In genomic region chr2:144191707-144192106, GRCm38 (mm10) we compare ENCODE assay signal across 23 mouse cellular contexts.
DNase-seq lines count a peak whose midpoint lies in the region; ATAC-seq and TF ChIP-seq lines count a peak whose summit lies in the region.
"Had no signal": no experiment of that assay in that cellular context is flagged by ENCODE, and none has a peak within 500 bp of the region (broad histone marks: within the 10 kb centered on the region; RNA-seq: fewer than 3 reads in every experiment).

No protein-coding gene starts in this region.

- no peak overlapping the region for H3K27ac ChIP-seq in heart, adult 2 months
- H3K27ac ChIP-seq in embryonic facial prominence, embryonic 12.5 days, result peak overlapping the region; percentile 69; the same call in 1 of the 2 replicates
- H3K27ac ChIP-seq in limb, embryonic 15.5 days, result 0 out of 2 replicates have a peak overlapping the region, but pooled peaks have one; percentile 9
- H3K27ac ChIP-seq: forebrain, embryonic 12.5 days; heart, embryonic 13.5 days; hindbrain, embryonic 13.5 days; hindbrain, postnatal 0 days had no signal

- H3K27me3 ChIP-seq in heart, adult 2 months (ENCODE audit: control insufficient read depth, insufficient read depth, low read length), result no peaks in the 10 kb centered on the region
- no peaks in the 10 kb centered on the region for H3K27me3 ChIP-seq in embryonic facial prominence, embryonic 12.5 days
- H3K27me3 ChIP-seq in limb, embryonic 15.5 days, result no peaks in the 10 kb centered on the region
- H3K27me3 ChIP-seq: forebrain, embryonic 12.5 days; heart, embryonic 13.5 days; Patski had no signal

- no peak overlapping the region for H3K4me2 ChIP-seq in embryonic facial prominence, embryonic 12.5 days (replicated peaks)
- H3K4me2 ChIP-seq in limb, embryonic 15.5 days, result no peak overlapping the region
- H3K4me2 ChIP-seq: forebrain, embryonic 12.5 days; heart, embryonic 13.5 days; hindbrain, embryonic 13.5 days had no signal

- TF ChIP-seq EP300 in heart, adult 2 months (IDR thresholded peaks at IDR 0.05; ENCODE audit: insufficient read depth, low read depth, low read length), result no peak

- H3K4me1 ChIP-seq in heart, adult 2 months (ENCODE audit: control insufficient read depth, insufficient read depth, low read length), result no peaks in the 10 kb centered on the region
- H3K4me1 ChIP-seq in embryonic facial prominence, embryonic 12.5 days, result peaks cover 29% of the 10 kb centered on the region
- peaks cover 25% of the 10 kb centered on the region for H3K4me1 ChIP-seq in limb, embryonic 15.5 days

- no peak overlapping the region for H3K9ac ChIP-seq in heart, adult 2 months (ENCODE audit: low read depth, low read length)
- no peak overlapping the region for H3K9ac ChIP-seq in embryonic facial prominence, embryonic 12.5 days
- H3K9ac ChIP-seq in limb, embryonic 15.5 days, result no peak overlapping the region
- H3K9ac ChIP-seq: forebrain, embryonic 12.5 days; hindbrain, embryonic 13.5 days had no signal

- ATAC-seq in embryonic facial prominence, embryonic 12.5 days (ENCODE audit: insufficient number of reproducible peaks, insufficient read depth, low FRiP score, low TSS enrichment), result no peak
- ATAC-seq in limb, embryonic 15.5 days (ENCODE audit: insufficient number of reproducible peaks, low FRiP score, low TSS enrichment, low read depth), result no peak
- ATAC-seq: CD4-positive, CD25-positive, alpha-beta regulatory T cell, adult 4 months; forebrain, embryonic 16.5 days; hindbrain, postnatal 0 days; Patski had no signal

- no peaks in the 10 kb centered on the region for H3K9me3 ChIP-seq in embryonic facial prominence, embryonic 12.5 days
- H3K9me3 ChIP-seq in limb, embryonic 15.5 days, result no peaks in the 10 kb centered on the region
- H3K9me3 ChIP-seq: forebrain, embryonic 12.5 days; G1E; heart, embryonic 13.5 days; hindbrain, embryonic 13.5 days had no signal

- DNase-seq in heart, adult 2 months, result no peak
- no peak for DNase-seq in heart, postnatal 14 days
- peak; percentile 41 for DNase-seq in MN1 (ENCODE audit: low spot score)
- DNase-seq in embryo, embryonic 10 days (ENCODE audit: low spot score), result no peak
- no peak for DNase-seq in ovary, adult 18-20 months (ENCODE audit: low spot score)
- DNase-seq: adrenal gland, adult 8-10 months; adrenal gland, postnatal 36 days; B cell, adult 2 months; cerebellum, adult 2 months; cerebellum, postnatal 10 days; gastrocnemius, postnatal 10 days; heart, postnatal 4 days; kidney, adult 11 months had no signal

- 72% methylated on average over 4 of the region's 4 CpGs for WGBS in heart, adult 2 months
- WGBS in embryonic facial prominence, embryonic 12.5 days, result 43% methylated on average over 4 of the region's 4 CpGs
- WGBS in limb, embryonic 15.5 days, result 40% methylated on average over 4 of the region's 4 CpGs

- no peaks in the 10 kb centered on the region for H3K36me3 ChIP-seq in heart, adult 2 months (ENCODE audit: control insufficient read depth, insufficient read depth, low read length)
- no peaks in the 10 kb centered on the region for H3K36me3 ChIP-seq in embryonic facial prominence, embryonic 12.5 days
- H3K36me3 ChIP-seq in limb, embryonic 15.5 days, result no peaks in the 10 kb centered on the region
- H3K36me3 ChIP-seq: forebrain, embryonic 12.5 days; G1E; heart, embryonic 13.5 days; hindbrain, embryonic 13.5 days had no signal

- intact Hi-C loops in heart, adult 2 months (cut with DNase I), result no loop called here
- intact Hi-C loops in heart, postnatal 14 days (cut with DNase I), result no loop called here

- no peak for TF ChIP-seq POLR2A in heart, adult 2 months (IDR thresholded peaks at IDR 0.05; ENCODE audit: insufficient read depth, low read depth, low read length)

- H3K4me3 ChIP-seq in heart, adult 2 months, result no peak overlapping the region
- no peak overlapping the region for H3K4me3 ChIP-seq in embryonic facial prominence, embryonic 12.5 days
- no peak overlapping the region for H3K4me3 ChIP-seq in limb, embryonic 15.5 days
- H3K4me3 ChIP-seq: forebrain, embryonic 12.5 days; heart, embryonic 13.5 days; hindbrain, embryonic 13.5 days had no signal

- H3K79me2 ChIP-seq in heart, adult 2 months (replicated peaks; ENCODE audit: control insufficient read depth, insufficient read depth, low read length), result no peaks in the 10 kb centered on the region

- TF ChIP-seq CTCF in heart, adult 2 months (IDR thresholded peaks at IDR 0.05), result 0 out of 2 replicates have a peak, but pooled peaks have one; percentile 15
